Mouse (Mus musculus): Measurements from ENCODE around the gene Ldlrad1.

GRCm38 (mm10) chr4:107163341-107163740, 45.6 kb upstream of the Ldlrad1 start:
- TF ChIP-seq CTCF (IDR thresholded peaks at IDR 0.05; ENCODE audit: insufficient read depth, low read length) (no peak), POLR2A (IDR thresholded peaks at IDR 0.05; ENCODE audit: borderline replicate concordance, extremely low read depth, low read depth, low read length) (no peak)

All from lung, adult 2 months (tissue).